Comparison of ENCODE assay signal across 15 mouse cellular contexts in genomic region chr2:8675537-8675936, GRCm38 (mm10).
DNase-seq lines count a peak whose midpoint lies in the region; ATAC-seq and TF ChIP-seq lines count a peak whose summit lies in the region.
"Had no signal": no experiment of that assay in that cellular context is flagged by ENCODE, and none has a peak within 500 bp of the region (broad histone marks: within the 10 kb centered on the region; RNA-seq: fewer than 3 reads in every experiment).

No protein-coding gene starts in this region.

- peak; percentile 51 for TF ChIP-seq CTCF in heart, postnatal 0 days (IDR thresholded peaks at IDR 0.05; ENCODE audit: low read depth)
- peak; percentile 69 for TF ChIP-seq CTCF in lung, postnatal 0 days (IDR thresholded peaks at IDR 0.05)
- peak; percentile 31 for TF ChIP-seq CTCF in Patski (IDR thresholded peaks at IDR 0.05)

- no peak overlapping the region for H3K27ac ChIP-seq in heart, postnatal 0 days (ENCODE audit: low read depth)
- H3K27ac ChIP-seq in lung, postnatal 0 days (ENCODE audit: low read length), result no peak overlapping the region
- H3K27ac ChIP-seq: forebrain, embryonic 13.5 days; heart, embryonic 13.5 days; macrophage had no signal

- no peak for DNase-seq in heart, postnatal 0 days (ENCODE audit: low spot score)
- no peak for DNase-seq in heart, postnatal 4 days
- DNase-seq in lung, postnatal 0 days (ENCODE audit: low spot score), result peak; percentile 37
- DNase-seq in lung, adult 18-20 months, result no peak
- DNase-seq in Patski (ENCODE audit: low read depth, low spot score), result no peak
- DNase-seq in retina, embryonic 14.5 days (ENCODE audit: low spot score), result peak; percentile 69
- DNase-seq in heart, adult 18-20 months, result no peak
- no peak for DNase-seq in layer of hippocampus, adult 9-11 months
- DNase-seq: adrenal gland, postnatal 25 days; kidney, adult 8-10 months; right cerebral cortex, postnatal 4 days had no signal

- H3K27me3 ChIP-seq in heart, postnatal 0 days (ENCODE audit: control insufficient read depth, insufficient read depth, low read length), result no peaks in the 10 kb centered on the region; the same call in 1 of the 2 replicates
- H3K27me3 ChIP-seq in lung, postnatal 0 days (replicated peaks; ENCODE audit: insufficient read depth, low read length), result no peaks in the 10 kb centered on the region
- H3K27me3 ChIP-seq in Patski, result peaks cover 27% of the 10 kb centered on the region
- H3K27me3 ChIP-seq: forebrain, embryonic 13.5 days had no signal

- CTCF ChIA-PET in Patski (lab: Charles Lee), result interaction anchor here (0.9 to 3.5 kb wide), 15 partner anchors 10 to 1616 kb away, joined by 3 to 33 read pairs (median 3); no protein-coding TSS in a partner anchor

- TF ChIP-seq EP300 in heart, postnatal 0 days (IDR thresholded peaks at IDR 0.05; ENCODE audit: low read depth), result no peak
- no peak for TF ChIP-seq EP300 in lung, postnatal 0 days (IDR thresholded peaks at IDR 0.05)

- ATAC-seq in heart, postnatal 0 days (ENCODE audit: insufficient read depth, low read depth), result no peak
- no peak for ATAC-seq in lung, postnatal 0 days
- no peak for ATAC-seq in Patski
- ATAC-seq: forebrain, embryonic 13.5 days had no signal

- no peak overlapping the region for H3K9ac ChIP-seq in heart, postnatal 0 days (replicated peaks; ENCODE audit: low read depth, low read length)
- no peak overlapping the region for H3K9ac ChIP-seq in lung, postnatal 0 days (replicated peaks; ENCODE audit: low read depth)
- H3K9ac ChIP-seq: forebrain, embryonic 13.5 days; heart, embryonic 13.5 days had no signal

- in situ Hi-C loops in Patski (cut with MboI; ENCODE audit: low pct_unique_long_range_greater_than_20kb), result loop anchor here (5.0 kb wide), 1 partner anchor 1207 kb away; the partner anchor contains the start of gene 4930412O13Rik

- H3K4me1 ChIP-seq in heart, postnatal 0 days (ENCODE audit: control insufficient read depth, insufficient read depth), result no peaks in the 10 kb centered on the region
- no peaks in the 10 kb centered on the region for H3K4me1 ChIP-seq in lung, postnatal 0 days (ENCODE audit: insufficient read depth, low read depth, low read length)
- H3K4me1 ChIP-seq: forebrain, embryonic 13.5 days; heart, embryonic 13.5 days had no signal

- H3K9me3 ChIP-seq in heart, postnatal 0 days (replicated peaks; ENCODE audit: control insufficient read depth, low read length), result no peaks in the 10 kb centered on the region
- no peaks in the 10 kb centered on the region for H3K9me3 ChIP-seq in lung, postnatal 0 days (ENCODE audit: low read length)
- H3K9me3 ChIP-seq: forebrain, embryonic 13.5 days; G1E; heart, embryonic 13.5 days had no signal

- 53% methylated on average over 4 of the region's 4 CpGs for WGBS in heart, postnatal 0 days
- 51% methylated on average over 4 of the region's 4 CpGs for WGBS in lung, postnatal 0 days

- POLR2A ChIA-PET in Patski (lab: Charles Lee), result no interaction called here

- no peak overlapping the region for H3K4me3 ChIP-seq in heart, postnatal 0 days (ENCODE audit: low read depth, low read length)
- H3K4me3 ChIP-seq in lung, postnatal 0 days (ENCODE audit: low read depth, low read length), result no peak overlapping the region
- H3K4me3 ChIP-seq: forebrain, embryonic 13.5 days; heart, embryonic 13.5 days had no signal

- H3K36me3 ChIP-seq in heart, postnatal 0 days (replicated peaks; ENCODE audit: control insufficient read depth, insufficient read depth, low read length), result no peaks in the 10 kb centered on the region
- H3K36me3 ChIP-seq in lung, postnatal 0 days (ENCODE audit: insufficient read depth, low read length), result no peaks in the 10 kb centered on the region
- H3K36me3 ChIP-seq: G1E; heart, embryonic 13.5 days had no signal

- no peak overlapping the region for H3K4me2 ChIP-seq in heart, postnatal 0 days (ENCODE audit: low read depth, low read length)
- no peak overlapping the region for H3K4me2 ChIP-seq in lung, postnatal 0 days (replicated peaks; ENCODE audit: low read depth, low read length)
- H3K4me2 ChIP-seq: forebrain, embryonic 13.5 days; heart, embryonic 13.5 days had no signal

Comparison
In these comparisons a context has a peak if more than half of its experiments do, and no peak if none do; other contexts are left out.
1. DNase-seq: peak in lung, postnatal 0 days (single experiment) and retina, embryonic 14.5 days (single experiment); none in heart, postnatal 0 days (single experiment), heart, postnatal 4 days (single experiment), lung, adult 18-20 months (0 of 2), Patski (single experiment), heart, adult 18-20 months (0 of 2) and layer of hippocampus, adult 9-11 months (single experiment).
2. Peak in every context shown above with its lines, with median percentiles within 50 percentile points of each other: CTCF ChIP-seq.